Mouse (Mus musculus): ENCODE results near the gene Phf2. TPM values are rescaled to one million over a fixed set of nuclear protein-coding genes. Genes with fewer than 3 reads are reported as not detected.
"Not testable (repeated sequence)": the region's sequence is repeated elsewhere in the genome, so short reads cannot be mapped to it uniquely, and the experiment has no call there.

Gene Phf2
- polyA plus RNA-seq, 1 experiment from 2014 or later: 7.3 TPM

DNA sequence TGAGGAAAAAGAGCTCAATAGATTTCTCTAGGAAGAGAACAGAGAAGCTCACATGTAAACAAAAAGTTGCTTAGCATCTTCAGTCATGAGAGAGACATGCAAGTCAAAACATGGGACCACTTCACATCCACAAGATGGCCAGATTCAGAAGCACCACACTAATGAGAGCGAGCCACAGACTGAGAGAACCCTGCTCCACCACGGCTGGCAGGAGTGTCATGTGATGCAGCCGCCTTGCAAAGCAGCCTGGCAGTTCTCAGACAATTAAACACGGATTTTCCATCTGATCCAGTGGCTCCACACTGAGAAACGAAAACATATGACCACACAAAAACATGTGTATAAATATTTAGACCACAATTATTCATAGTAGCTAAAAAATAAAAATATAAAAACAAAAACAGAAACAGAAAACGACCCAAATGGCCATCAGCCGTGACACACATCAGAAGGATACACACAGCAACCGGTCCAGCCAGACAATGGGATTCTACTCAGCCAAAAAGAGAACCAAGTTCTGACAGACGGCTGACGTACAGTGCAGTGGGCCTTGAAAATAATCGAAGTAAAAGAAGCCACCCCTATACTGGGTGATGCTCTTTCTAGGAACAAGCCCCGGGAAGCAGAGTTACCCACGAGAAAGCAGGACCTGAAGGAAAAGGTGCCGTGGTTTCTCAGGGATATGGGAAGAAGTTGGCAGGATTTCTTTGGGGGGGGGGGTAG is 40.2 kb downstream of the Phf2 start:
- Histone ChIP-seq H3K27ac (ENCODE audit: low read length) (no peak overlapping the region), H3K4me3 (ENCODE audit: low read length) (no peak overlapping the region), H3K4me2 (ENCODE audit: low read depth, low read length) (no peak overlapping the region), H3K36me3 (ENCODE audit: control insufficient read depth, insufficient read depth, low read length) (peaks cover 19% of the 10 kb centered on the region), H3K27me3 (ENCODE audit: control insufficient read depth, insufficient read depth, low read depth, low read length) (no peaks in the 10 kb centered on the region), H3K4me1 (replicated peaks; ENCODE audit: control insufficient read depth, insufficient read depth, low read length) (no peaks in the 10 kb centered on the region), H3K9ac (ENCODE audit: low read length) (no peak overlapping the region), H3K9me3 (ENCODE audit: control insufficient read depth, low read length) (no peaks in the 10 kb centered on the region)
- WGBS: 77% methylated on average over 14 of the region's 14 CpGs
- ATAC-seq (ENCODE audit: low read depth): no peak

DNA sequence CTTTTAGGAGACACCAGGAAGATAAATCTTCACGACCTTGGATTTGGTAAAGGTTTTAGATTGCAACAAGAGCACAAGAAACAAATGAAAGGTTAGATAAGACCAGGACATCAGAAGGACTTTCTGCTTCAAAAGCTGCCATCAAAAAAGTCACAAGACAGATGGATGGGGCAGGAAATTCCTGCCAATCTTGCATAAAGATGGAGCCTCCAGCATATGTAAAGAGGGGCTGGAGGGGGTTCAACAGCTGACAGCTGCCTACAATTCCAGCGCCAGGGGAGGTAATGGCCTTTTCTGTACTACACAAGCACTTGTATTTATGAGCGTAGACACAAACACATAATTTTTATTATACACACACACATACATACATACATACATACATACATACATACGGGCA is 41.1 kb downstream of the Phf2 start:
- Histone ChIP-seq H3K27me3 (ENCODE audit: control insufficient read depth, insufficient read depth, low read depth, low read length) (no peaks in the 10 kb centered on the region), H3K9ac (ENCODE audit: low read length) (no peak overlapping the region), H3K36me3 (ENCODE audit: control insufficient read depth, insufficient read depth, low read length) (peaks cover 25% of the 10 kb centered on the region), H3K4me2 (ENCODE audit: low read depth, low read length) (no peak overlapping the region), H3K4me1 (replicated peaks; ENCODE audit: control insufficient read depth, insufficient read depth, low read length) (no peaks in the 10 kb centered on the region), H3K4me3 (ENCODE audit: low read length) (no peak overlapping the region), H3K9me3 (ENCODE audit: control insufficient read depth, low read length) (no peaks in the 10 kb centered on the region), H3K27ac (ENCODE audit: low read length) (no peak overlapping the region)
- ATAC-seq (ENCODE audit: low read depth): no peak
- 78% methylated on average over 4 of the region's 4 CpGs for whole genome bisulfite sequencing

DNA sequence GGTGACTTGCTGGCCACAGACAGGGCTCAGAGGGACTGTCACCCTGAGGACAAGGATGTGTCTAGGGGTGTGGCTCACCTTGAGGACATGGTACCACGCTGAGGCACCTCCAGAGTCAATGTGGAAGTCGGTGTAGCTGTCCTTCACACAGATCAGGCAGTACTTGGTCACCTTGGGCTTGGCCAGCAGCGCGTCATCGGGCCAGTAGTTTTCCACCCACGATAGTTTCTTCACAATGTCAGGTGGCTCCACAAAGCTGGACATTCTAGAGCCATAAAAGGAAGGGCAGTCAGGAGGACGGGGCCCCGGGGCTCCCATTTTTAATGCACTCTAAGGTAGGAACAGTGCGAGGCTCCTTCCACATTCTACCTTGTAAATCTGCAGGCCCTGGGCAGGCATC is 48.0 kb downstream of the Phf2 start:
- Histone ChIP-seq H3K9ac (ENCODE audit: low read length) (no peak overlapping the region), H3K27me3 (ENCODE audit: control insufficient read depth, insufficient read depth, low read depth, low read length) (no peaks in the 10 kb centered on the region), H3K9me3 (ENCODE audit: control insufficient read depth, low read length) (no peaks in the 10 kb centered on the region), H3K27ac (ENCODE audit: low read length) (no peak overlapping the region), H3K36me3 (ENCODE audit: control insufficient read depth, insufficient read depth, low read length) (peaks cover 56% of the 10 kb centered on the region), H3K4me1 (replicated peaks; ENCODE audit: control insufficient read depth, insufficient read depth, low read length) (no peaks in the 10 kb centered on the region), H3K4me3 (ENCODE audit: low read length) (no peak overlapping the region), H3K4me2 (ENCODE audit: low read depth, low read length) (no peak overlapping the region)
- no peak for ATAC-seq (ENCODE audit: low read depth)
- 91% methylated on average over 9 of the region's 9 CpGs for WGBS

DNA sequence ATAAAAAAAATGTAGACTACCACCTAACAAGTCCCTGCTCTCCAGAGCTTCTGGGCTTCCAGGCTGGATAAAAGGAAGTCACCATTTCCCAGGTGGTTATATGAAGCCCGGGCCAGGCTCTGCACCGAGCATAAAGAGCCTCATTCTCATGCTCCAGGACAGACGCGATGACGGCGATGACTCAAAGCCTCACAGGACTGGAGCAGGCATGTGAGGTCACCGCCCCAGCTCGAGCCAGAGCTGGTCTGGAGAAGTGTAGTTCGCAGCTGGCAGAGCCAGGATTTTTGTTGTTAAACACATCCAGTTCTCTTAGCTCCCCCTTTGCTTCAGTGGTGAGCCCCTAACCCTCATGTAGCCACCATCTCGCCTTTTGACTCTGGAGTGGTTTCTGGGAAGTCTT is 48.6 kb downstream of the Phf2 start:
- no peaks in the 10 kb centered on the region for H3K9me3 ChIP-seq (ENCODE audit: control insufficient read depth, low read length)
- no peak overlapping the region for H3K9ac ChIP-seq (ENCODE audit: low read length)
- H3K27me3 ChIP-seq (ENCODE audit: control insufficient read depth, insufficient read depth, low read depth, low read length): no peaks in the 10 kb centered on the region
- no peak for ATAC-seq (ENCODE audit: low read depth)
- H3K4me1 ChIP-seq (replicated peaks; ENCODE audit: control insufficient read depth, insufficient read depth, low read length): no peaks in the 10 kb centered on the region
- H3K4me3 ChIP-seq (ENCODE audit: low read length): no peak overlapping the region
- no peak overlapping the region for H3K27ac ChIP-seq (ENCODE audit: low read length)
- 91% methylated on average over 10 of the region's 10 CpGs for WGBS
- H3K36me3 ChIP-seq (ENCODE audit: control insufficient read depth, insufficient read depth, low read length): peaks cover 56% of the 10 kb centered on the region
- H3K4me2 ChIP-seq (ENCODE audit: low read depth, low read length): no peak overlapping the region

DNA sequence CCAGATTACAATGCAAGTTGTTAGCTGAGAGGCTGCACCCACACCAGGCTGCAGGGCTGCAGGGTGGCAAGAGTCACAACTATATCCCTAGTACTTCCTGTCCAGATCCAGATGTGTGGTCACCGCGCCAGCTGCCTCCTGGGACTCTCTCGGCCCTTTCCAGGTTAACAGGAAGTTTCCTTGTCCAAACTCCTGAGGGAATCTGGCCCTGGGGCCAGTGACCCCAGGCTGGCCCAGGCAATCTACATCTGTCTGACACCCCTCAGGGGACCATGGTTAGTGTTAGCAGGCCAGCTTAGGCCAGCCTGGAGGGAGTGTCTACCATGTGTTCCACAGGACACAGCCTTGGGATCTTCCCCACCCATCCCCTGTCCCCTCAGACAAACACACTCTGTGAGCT is 51.8 kb downstream of the Phf2 start:
- H3K4me2 ChIP-seq (ENCODE audit: low read depth, low read length): no peak overlapping the region
- H3K9me3 ChIP-seq (ENCODE audit: control insufficient read depth, low read length): no peaks in the 10 kb centered on the region
- no peaks in the 10 kb centered on the region for H3K4me1 ChIP-seq (replicated peaks; ENCODE audit: control insufficient read depth, insufficient read depth, low read length)
- no peak for ATAC-seq (ENCODE audit: low read depth)
- no peak overlapping the region for H3K9ac ChIP-seq (ENCODE audit: low read length)
- peaks cover 63% of the 10 kb centered on the region for H3K36me3 ChIP-seq (ENCODE audit: control insufficient read depth, insufficient read depth, low read length)
- H3K4me3 ChIP-seq (ENCODE audit: low read length): no peak overlapping the region
- no peaks in the 10 kb centered on the region for H3K27me3 ChIP-seq (ENCODE audit: control insufficient read depth, insufficient read depth, low read depth, low read length)
- 60% methylated on average over 3 of the region's 3 CpGs for WGBS
- H3K27ac ChIP-seq (ENCODE audit: low read length): no peak overlapping the region

DNA sequence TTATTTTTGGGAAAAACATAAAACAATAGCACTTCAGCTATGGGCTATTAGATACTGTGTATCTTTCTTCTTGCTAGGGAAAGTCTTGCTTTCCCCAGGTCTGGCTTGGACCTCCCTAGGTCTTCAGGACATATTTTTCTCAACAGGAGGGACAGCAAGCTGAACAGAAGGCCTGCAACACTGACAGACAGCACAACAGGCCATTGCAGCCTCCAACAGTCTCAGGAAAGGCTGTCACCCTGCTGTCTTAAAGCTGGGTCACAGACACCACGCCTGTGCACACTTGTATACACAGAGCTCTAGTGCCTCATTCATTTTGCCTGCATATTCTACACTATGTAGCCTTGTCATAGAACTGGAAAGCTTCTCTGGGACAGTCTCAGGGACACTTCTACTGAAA is 56.5 kb downstream of the Phf2 start:
- Histone ChIP-seq H3K27me3 (ENCODE audit: control insufficient read depth, insufficient read depth, low read depth, low read length) (no peaks in the 10 kb centered on the region), H3K36me3 (ENCODE audit: control insufficient read depth, insufficient read depth, low read length) (peaks cover 59% of the 10 kb centered on the region), H3K4me3 (ENCODE audit: low read length) (no peak overlapping the region), H3K4me2 (ENCODE audit: low read depth, low read length) (no peak overlapping the region), H3K9me3 (ENCODE audit: control insufficient read depth, low read length) (no peaks in the 10 kb centered on the region), H3K27ac (ENCODE audit: low read length) (no peak overlapping the region), H3K9ac (ENCODE audit: low read length) (no peak overlapping the region), H3K4me1 (replicated peaks; ENCODE audit: control insufficient read depth, insufficient read depth, low read length) (no peaks in the 10 kb centered on the region)
- ATAC-seq (ENCODE audit: low read depth): no peak
- WGBS: 76% methylated on average over 1 of the region's 1 CpGs

DNA sequence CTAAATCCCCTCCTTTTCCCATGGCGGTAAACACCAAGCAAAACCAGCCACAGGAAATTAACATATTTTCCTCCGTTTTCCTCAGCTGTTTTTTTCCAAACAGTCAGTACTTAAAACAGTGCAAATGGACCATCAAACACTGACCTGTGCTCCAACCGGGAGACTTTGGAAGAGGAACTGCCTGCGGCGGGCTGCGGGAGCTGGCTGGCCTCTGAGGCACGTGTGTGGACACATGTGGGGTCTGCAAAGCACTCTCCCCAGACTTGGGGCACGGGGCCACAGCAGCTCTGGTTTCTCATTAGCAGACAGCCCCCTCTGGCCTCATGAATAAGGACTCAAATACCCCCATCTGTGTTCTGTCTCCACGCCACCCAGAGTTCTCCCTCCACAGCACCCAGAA is 59.9 kb downstream of the Phf2 start:
- Histone ChIP-seq H3K9me3 (ENCODE audit: control insufficient read depth, low read length) (no peaks in the 10 kb centered on the region), H3K27me3 (ENCODE audit: control insufficient read depth, insufficient read depth, low read depth, low read length) (no peaks in the 10 kb centered on the region), H3K4me3 (ENCODE audit: low read length) (no peak overlapping the region), H3K36me3 (ENCODE audit: control insufficient read depth, insufficient read depth, low read length) (peaks cover 43% of the 10 kb centered on the region), H3K4me1 (replicated peaks; ENCODE audit: control insufficient read depth, insufficient read depth, low read length) (no peaks in the 10 kb centered on the region), H3K9ac (ENCODE audit: low read length) (no peak overlapping the region), H3K4me2 (ENCODE audit: low read depth, low read length) (no peak overlapping the region), H3K27ac (ENCODE audit: low read length) (no peak overlapping the region)
- 77% methylated on average over 9 of the region's 9 CpGs for WGBS
- no peak for ATAC-seq (ENCODE audit: low read depth)

DNA sequence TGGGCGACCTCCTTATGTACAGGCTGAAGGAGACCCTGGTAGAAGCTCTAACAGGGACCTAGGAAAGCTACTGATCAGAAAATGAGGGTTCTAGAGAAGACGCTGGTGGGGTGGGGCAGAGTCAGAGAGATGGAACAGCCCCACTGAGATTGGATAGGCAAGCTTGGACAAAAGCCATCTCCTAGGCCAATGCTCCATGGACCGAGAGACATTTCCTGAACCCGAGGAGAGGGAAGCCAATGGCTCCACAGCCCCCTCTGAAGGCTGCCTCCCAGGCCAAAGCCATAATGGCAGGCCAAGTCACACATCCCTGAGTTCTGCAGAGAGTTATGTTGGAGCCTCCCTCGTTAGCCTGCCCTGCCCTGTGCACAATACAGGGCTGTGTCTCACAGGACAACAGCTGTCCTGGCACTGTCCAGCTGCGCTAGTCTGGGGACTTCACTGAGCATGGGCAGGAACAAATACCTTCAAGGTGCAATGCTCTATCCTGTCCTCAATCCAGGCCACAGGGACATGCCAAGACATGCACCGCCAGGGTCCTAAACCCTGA is 60.6 kb downstream of the Phf2 start:
- WGBS: 81% methylated on average over 7 of the region's 7 CpGs
- no peak overlapping the region for H3K4me3 ChIP-seq (ENCODE audit: low read length)
- no peak for ATAC-seq (ENCODE audit: low read depth)

DNA sequence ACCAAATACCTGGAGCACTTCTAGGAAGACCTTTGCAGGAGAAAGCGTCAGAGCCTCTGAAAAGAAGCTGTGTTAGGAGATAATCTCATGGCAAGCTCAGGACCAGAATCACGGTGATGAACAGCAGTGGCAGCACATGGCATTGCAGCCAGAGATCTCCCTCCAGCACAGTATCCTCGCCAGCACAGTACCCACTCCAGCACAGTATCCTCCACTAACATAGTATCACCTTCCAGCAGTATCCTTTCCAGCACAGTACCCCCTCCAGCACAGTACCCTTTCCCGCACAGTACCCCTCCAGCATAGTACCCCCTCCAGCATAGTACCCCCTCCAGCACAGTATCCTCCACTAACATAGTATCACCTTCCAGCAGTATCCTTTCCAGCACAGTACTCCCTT is 61.3 kb downstream of the Phf2 start:
- WGBS: 86% methylated on average over 4 of the region's 4 CpGs
- not testable (repeated sequence) for ATAC-seq (ENCODE audit: low read depth); H3K4me3 ChIP-seq (ENCODE audit: low read length); H3K27me3 ChIP-seq (ENCODE audit: control insufficient read depth, insufficient read depth, low read depth, low read length); H3K9me3 ChIP-seq (ENCODE audit: control insufficient read depth, low read length); H3K4me1 ChIP-seq (replicated peaks; ENCODE audit: control insufficient read depth, insufficient read depth, low read length); H3K27ac ChIP-seq (ENCODE audit: low read length); H3K9ac ChIP-seq (ENCODE audit: low read length); H3K4me2 ChIP-seq (ENCODE audit: low read depth, low read length)
- H3K36me3 ChIP-seq (ENCODE audit: control insufficient read depth, insufficient read depth, low read length): peaks cover 40% of the 10 kb centered on the region

More for the DNA sequence above, 60.6 kb downstream of the Phf2 start:
- Histone ChIP-seq H3K9ac (ENCODE audit: low read length) (no peak overlapping the region), H3K27ac (ENCODE audit: low read length) (no peak overlapping the region), H3K27me3 (ENCODE audit: control insufficient read depth, insufficient read depth, low read depth, low read length) (no peaks in the 10 kb centered on the region), H3K36me3 (ENCODE audit: control insufficient read depth, insufficient read depth, low read length) (peaks cover 39% of the 10 kb centered on the region), H3K9me3 (ENCODE audit: control insufficient read depth, low read length) (no peaks in the 10 kb centered on the region), H3K4me2 (ENCODE audit: low read depth, low read length) (no peak overlapping the region), H3K4me1 (replicated peaks; ENCODE audit: control insufficient read depth, insufficient read depth, low read length) (no peaks in the 10 kb centered on the region)
